Mouse (Mus musculus): Measurements from ENCODE around the gene Ccnc.

GRCm38 (mm10) chr4:21739169-21739568 is 11.7 kb downstream of the Ccnc start:
- no peak for TF ChIP-seq POLR2A (IDR thresholded peaks at IDR 0.05; ENCODE audit: extremely low read depth, insufficient read depth, low read length)
- TF ChIP-seq CTCF (IDR thresholded peaks at IDR 0.05; ENCODE audit: low read depth, low read length), result peak; percentile 26; the same call in 1 of the 2 replicates

Measured in liver, adult 2 months (tissue).